Mouse (Mus musculus) R1 (cell line): ENCODE measurements around the gene Treml4.

ENCODE experiments used
- DNase-seq: peaks from one replicate; pipeline ENCODE4 v3.0.0-alpha.2; 2018; ENCODE audit warnings: low read depth, low spot score

The Treml4 gene

GRCm38 (mm10) chr17:48263741-48264362 lies at the start of gene Treml4:
Treml4 (plus strand) TSS chr17:48264295.
- DNase-seq, result no peak

GRCm38 (mm10) chr17:48215429-48215828 lies 48.7 kb upstream of the Treml4 start:
- DNase-seq, result no peak

- DNase-seq, result no peak
Measured at GRCm38 (mm10) chr17:48230680-48231079, 33.4 kb upstream of the Treml4 start.

- no peak for DNase-seq
Measured at GRCm38 (mm10) chr17:48232518-48232917, 31.6 kb upstream of the Treml4 start, which contains the start of gene Trem1. Trem1 (plus strand) TSS chr17:48232768.

GRCm38 (mm10) chr17:48233789-48234188 lies 30.3 kb upstream of the Treml4 start:
- no peak for DNase-seq

GRCm38 (mm10) chr17:48234550-48234949 lies 29.5 kb upstream of the Treml4 start:
- DNase-seq, result no peak

GRCm38 (mm10) chr17:48235773-48236370 lies 28.2 kb upstream of the Treml4 start:
- no peak for DNase-seq

GRCm38 (mm10) chr17:48237621-48238020 lies 26.5 kb upstream of the Treml4 start:
- DNase-seq, result no peak

GRCm38 (mm10) chr17:48247221-48247928 lies 16.7 kb upstream of the Treml4 start, which contains the start of gene Trem3:
Trem3 (plus strand) TSS chr17:48247777.
- DNase-seq, result no peak

- DNase-seq, result no peak
Measured at GRCm38 (mm10) chr17:48249039-48249438, 15.1 kb upstream of the Treml4 start.

GRCm38 (mm10) chr17:48249501-48249900 lies 14.6 kb upstream of the Treml4 start:
- no peak for DNase-seq

- no peak for DNase-seq
Measured at GRCm38 (mm10) chr17:48250631-48251030, 13.5 kb upstream of the Treml4 start.

- no peak for DNase-seq
Measured at GRCm38 (mm10) chr17:48256575-48256974, 7.5 kb upstream of the Treml4 start.

GRCm38 (mm10) chr17:48261868-48262267 lies 2.2 kb upstream of the Treml4 start:
- no peak for DNase-seq

GRCm38 (mm10) chr17:48264662-48265061 lies 567 bp downstream of the Treml4 start:
- DNase-seq, result no peak

- no peak for DNase-seq
Measured at GRCm38 (mm10) chr17:48266138-48266537, 2.0 kb downstream of the Treml4 start.

GRCm38 (mm10) chr17:48266610-48267304 lies 2.7 kb downstream of the Treml4 start:
- DNase-seq, result no peak

- DNase-seq, result no peak
Measured at GRCm38 (mm10) chr17:48267591-48267990, 3.5 kb downstream of the Treml4 start.

GRCm38 (mm10) chr17:48268276-48268675 lies 4.2 kb downstream of the Treml4 start:
- DNase-seq, result no peak

GRCm38 (mm10) chr17:48269833-48270232 lies 5.7 kb downstream of the Treml4 start:
- DNase-seq, result no peak

GRCm38 (mm10) chr17:48272158-48272557 lies 8.1 kb downstream of the Treml4 start:
- DNase-seq, result no peak

- DNase-seq, result no peak
Measured at GRCm38 (mm10) chr17:48272598-48272997, 8.5 kb downstream of the Treml4 start.
